Mouse (Mus musculus): ENCODE data around the gene Ern1. TPM values are rescaled to one million over a fixed set of nuclear protein-coding genes. Genes with fewer than 3 reads are reported as not detected.

The Ern1 gene
- polyA plus RNA-seq (2015; fragmentation: Nextera tagmentation; extraction: Ambion mirVana), result 3.3 and 4.8 TPM in 2 replicates

DNA sequence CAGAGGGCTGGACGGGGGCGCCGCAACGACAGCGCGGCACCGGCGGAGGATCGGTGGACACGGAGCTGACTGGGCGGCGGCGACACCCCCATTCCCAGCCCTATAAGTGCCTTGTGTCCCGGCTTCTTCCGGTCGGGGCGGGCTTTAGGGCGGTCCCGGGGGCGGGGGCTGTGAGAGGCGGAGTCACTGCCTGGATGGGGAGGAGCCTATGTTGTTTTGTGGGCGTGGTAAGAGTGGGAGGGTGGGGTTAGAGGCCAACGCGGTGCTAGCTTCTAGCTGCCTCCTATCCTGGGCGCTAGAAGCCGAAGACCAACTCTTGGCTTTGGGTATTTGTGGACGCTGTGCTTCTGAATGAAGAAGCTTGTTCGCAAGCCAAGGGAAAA, at the start of gene Ern1:
TSS of gene Ern1 (minus strand) at position 120 of the 383 bp plus-strand sequence.
- Histone ChIP-seq H3K4me3 (ENCODE audit: low read length) (peak within 1 kb of the TSS; percentile 98), H3K36me3 (ENCODE audit: control insufficient read depth, insufficient read depth, low read length) (no peaks in the 10 kb centered on the region), H3K27ac (ENCODE audit: low read depth, low read length) (peak within 1 kb of the TSS; percentile 78), H3K9ac (ENCODE audit: low read depth, low read length) (peak within 1 kb of the TSS; percentile 88), H3K27me3 (replicated peaks; ENCODE audit: control insufficient read depth, insufficient read depth, low read length) (no peaks in the 10 kb centered on the region), H3K4me1 (ENCODE audit: control insufficient read depth, insufficient read depth, low read depth, low read length) (peaks cover 8% of the 10 kb centered on the region), H3K4me2 (ENCODE audit: low read length) (peak within 1 kb of the TSS; percentile 91), H3K9me3 (ENCODE audit: control insufficient read depth, low read length) (no peaks in the 10 kb centered on the region)
- WGBS, result under 1% methylated on average over 26 of the region's 28 CpGs
- peak; percentile 99 for ATAC-seq

DNA sequence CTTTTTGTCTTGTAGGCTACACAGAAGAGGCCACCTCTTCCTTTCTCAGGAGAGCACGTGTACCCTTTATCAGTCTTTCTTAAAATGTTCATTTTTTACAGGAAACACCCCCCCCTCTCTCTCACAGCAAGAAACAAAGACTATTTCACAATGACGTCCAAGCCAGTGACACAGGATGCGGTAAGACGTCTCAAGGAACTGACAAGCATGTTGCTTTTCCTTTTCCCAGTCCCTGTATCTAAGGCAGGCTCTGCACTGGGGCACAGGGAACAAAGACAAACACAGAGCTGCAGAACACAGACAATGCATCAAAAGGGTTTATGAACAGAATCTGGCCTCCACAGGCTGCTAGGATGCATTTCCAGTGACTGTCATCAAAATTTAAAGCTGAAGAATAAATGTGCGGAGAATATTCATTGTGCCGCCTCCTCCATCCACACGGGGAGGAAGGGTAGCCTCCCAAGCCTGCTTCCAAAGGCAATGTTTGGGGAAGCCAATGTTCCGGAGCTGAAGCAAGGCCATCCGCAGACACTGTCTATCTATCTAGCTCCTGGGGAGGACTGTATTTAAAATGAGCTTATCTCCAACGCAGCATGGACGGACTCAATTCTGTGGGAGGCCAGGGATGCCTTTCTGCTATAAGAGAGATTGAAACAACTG, 48.7 kb upstream of the Ern1 start:
- no peaks in the 10 kb centered on the region for H3K4me1 ChIP-seq (ENCODE audit: control insufficient read depth, insufficient read depth, low read depth, low read length)
- peak overlapping the region; percentile 30; the same call in 1 of the 2 replicates for H3K27ac ChIP-seq (ENCODE audit: low read depth, low read length)
- H3K9ac ChIP-seq (ENCODE audit: low read depth, low read length), result no peak overlapping the region
- no peaks in the 10 kb centered on the region for H3K27me3 ChIP-seq (replicated peaks; ENCODE audit: control insufficient read depth, insufficient read depth, low read length)
- WGBS, result 54% methylated on average over 11 of the region's 11 CpGs
- H3K4me2 ChIP-seq (ENCODE audit: low read length), result no peak overlapping the region
- no peak for ATAC-seq
- H3K36me3 ChIP-seq (ENCODE audit: control insufficient read depth, insufficient read depth, low read length), result peaks cover 4% of the 10 kb centered on the region; the same call in 1 of the 2 replicates
- no peaks in the 10 kb centered on the region for H3K9me3 ChIP-seq (ENCODE audit: control insufficient read depth, low read length)
- H3K4me3 ChIP-seq (ENCODE audit: low read length), result no peak overlapping the region

DNA sequence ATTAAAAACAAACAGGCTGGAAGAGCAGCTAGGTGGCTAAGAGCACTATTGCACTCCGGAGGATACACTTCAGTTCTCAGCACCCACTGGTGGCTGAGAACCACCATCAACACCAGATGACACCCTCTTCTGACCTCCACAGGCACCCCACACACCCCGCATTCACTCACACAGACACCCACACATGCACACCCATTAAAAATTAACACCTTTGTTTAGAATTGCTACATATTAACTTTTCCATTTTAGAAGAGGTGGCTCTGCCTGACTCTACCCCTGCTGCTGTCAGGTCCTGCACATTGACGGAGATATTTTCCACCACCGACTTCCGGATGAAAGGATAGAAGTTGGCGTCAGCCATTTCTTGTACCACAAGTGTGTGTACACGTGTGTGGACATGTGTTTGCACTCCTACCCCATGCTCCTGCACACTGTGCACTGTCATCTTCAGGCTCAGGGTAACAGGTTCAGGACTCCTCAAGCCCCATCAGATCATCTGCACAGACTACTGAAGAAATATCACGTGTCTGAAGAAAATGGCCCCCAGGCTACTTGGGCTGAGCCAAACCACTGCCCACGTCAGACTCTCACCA, 48.1 kb upstream of the Ern1 start:
- Histone ChIP-seq H3K27me3 (replicated peaks; ENCODE audit: control insufficient read depth, insufficient read depth, low read length) (no peaks in the 10 kb centered on the region), H3K4me2 (ENCODE audit: low read length) (no peak overlapping the region), H3K4me3 (ENCODE audit: low read length) (no peak overlapping the region), H3K36me3 (ENCODE audit: control insufficient read depth, insufficient read depth, low read length) (peaks cover 6% of the 10 kb centered on the region; the same call in 1 of the 2 replicates), H3K9ac (ENCODE audit: low read depth, low read length) (no peak overlapping the region), H3K9me3 (ENCODE audit: control insufficient read depth, low read length) (no peaks in the 10 kb centered on the region), H3K4me1 (ENCODE audit: control insufficient read depth, insufficient read depth, low read depth, low read length) (no peaks in the 10 kb centered on the region), H3K27ac (ENCODE audit: low read depth, low read length) (0 out of 2 replicates have a peak overlapping the region, but pooled peaks have one; percentile 19)
- ATAC-seq, result no peak
- WGBS, result 85% methylated on average over 9 of the region's 9 CpGs

DNA sequence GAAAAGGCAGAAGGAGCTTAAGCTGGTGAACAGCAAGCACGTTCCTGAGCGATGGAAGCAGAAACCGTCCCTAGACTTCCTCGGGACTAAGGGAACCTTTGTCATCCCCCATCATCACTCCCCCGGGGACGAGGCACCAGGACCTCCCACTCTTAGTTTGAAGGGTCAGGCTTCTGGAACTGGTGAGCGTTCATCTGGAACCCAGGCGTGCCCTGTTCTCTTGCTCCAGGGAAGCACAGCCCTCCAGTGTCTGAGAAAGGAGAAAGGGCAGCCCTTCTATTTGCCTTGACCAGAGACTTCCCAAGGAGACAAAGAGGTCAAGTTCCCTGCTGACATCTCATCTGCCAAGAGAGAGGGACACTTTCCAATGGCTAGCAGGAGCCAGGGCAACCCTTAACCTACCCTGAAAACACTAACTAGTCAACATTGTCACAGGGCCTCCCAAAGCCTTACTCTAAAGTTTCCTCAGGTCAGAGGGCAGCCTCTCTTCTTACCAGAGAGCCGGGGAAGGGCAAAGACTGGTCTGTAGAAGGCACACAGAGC, 44.7 kb upstream of the Ern1 start:
- ATAC-seq, result no peak
- Histone ChIP-seq H3K9ac (ENCODE audit: low read depth, low read length) (no peak overlapping the region), H3K27me3 (replicated peaks; ENCODE audit: control insufficient read depth, insufficient read depth, low read length) (no peaks in the 10 kb centered on the region), H3K4me3 (ENCODE audit: low read length) (no peak overlapping the region), H3K9me3 (ENCODE audit: control insufficient read depth, low read length) (no peaks in the 10 kb centered on the region), H3K36me3 (ENCODE audit: control insufficient read depth, insufficient read depth, low read length) (peaks cover 8% of the 10 kb centered on the region; the same call in 1 of the 2 replicates), H3K4me1 (ENCODE audit: control insufficient read depth, insufficient read depth, low read depth, low read length) (peaks cover 3% of the 10 kb centered on the region; the same call in 1 of the 2 replicates), H3K4me2 (ENCODE audit: low read length) (no peak overlapping the region), H3K27ac (ENCODE audit: low read depth, low read length) (no peak overlapping the region)
- WGBS, result 61% methylated on average over 9 of the region's 9 CpGs

DNA sequence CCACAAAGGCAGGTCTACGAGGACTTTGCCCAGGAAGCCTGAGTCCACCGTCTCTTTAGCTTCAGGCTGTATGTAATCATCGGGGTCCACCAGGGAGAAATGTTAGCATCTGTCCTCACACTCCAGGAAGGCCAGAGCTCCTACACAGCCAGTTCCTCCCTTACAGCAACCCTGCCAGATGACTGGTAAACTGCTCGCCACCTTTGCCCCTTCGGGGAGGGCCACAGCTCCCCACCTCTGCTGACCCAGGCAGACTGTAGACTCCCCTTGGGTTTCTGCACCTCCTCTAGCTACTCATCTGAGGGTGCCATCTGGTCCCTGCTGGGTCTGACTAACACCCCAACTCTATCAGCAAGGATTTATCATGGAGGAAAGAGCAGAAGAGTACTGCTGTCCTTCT, 42.1 kb upstream of the Ern1 start:
- H3K27me3 ChIP-seq (replicated peaks; ENCODE audit: control insufficient read depth, insufficient read depth, low read length), result no peaks in the 10 kb centered on the region
- H3K27ac ChIP-seq (ENCODE audit: low read depth, low read length), result peak overlapping the region; percentile 12; the same call in 1 of the 2 replicates
- H3K4me1 ChIP-seq (ENCODE audit: control insufficient read depth, insufficient read depth, low read depth, low read length), result peaks cover 3% of the 10 kb centered on the region; the same call in 1 of the 2 replicates
- no peaks in the 10 kb centered on the region for H3K9me3 ChIP-seq (ENCODE audit: control insufficient read depth, low read length)
- no peak overlapping the region for H3K9ac ChIP-seq (ENCODE audit: low read depth, low read length)
- H3K36me3 ChIP-seq (ENCODE audit: control insufficient read depth, insufficient read depth, low read length), result peaks cover 8% of the 10 kb centered on the region; the same call in 1 of the 2 replicates
- H3K4me2 ChIP-seq (ENCODE audit: low read length), result no peak overlapping the region
- 76% methylated on average over 5 of the region's 5 CpGs for WGBS
- no peak overlapping the region for H3K4me3 ChIP-seq (ENCODE audit: low read length)
- ATAC-seq, result no peak

DNA sequence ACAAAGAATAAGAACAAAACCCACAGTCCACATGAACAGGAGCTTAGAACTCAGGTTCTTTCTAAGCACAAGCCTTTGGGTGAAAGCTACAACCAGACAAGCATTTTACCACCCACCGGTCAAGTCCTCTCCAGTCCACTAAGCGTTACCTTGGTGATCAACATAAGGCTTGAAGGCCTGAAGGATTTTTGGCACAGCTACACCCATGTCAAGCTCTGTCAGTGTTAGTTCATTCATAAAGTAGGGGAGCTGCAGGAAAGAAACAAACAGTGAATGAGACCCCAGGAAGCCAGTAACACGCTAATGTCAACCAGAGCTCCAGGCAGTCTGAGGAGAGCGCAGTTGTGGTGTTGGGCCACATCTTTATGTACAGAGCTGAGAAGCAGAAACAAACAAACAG, 41.5 kb upstream of the Ern1 start:
- H3K9ac ChIP-seq (ENCODE audit: low read depth, low read length), result no peak overlapping the region
- H3K9me3 ChIP-seq (ENCODE audit: control insufficient read depth, low read length), result no peaks in the 10 kb centered on the region
- H3K36me3 ChIP-seq (ENCODE audit: control insufficient read depth, insufficient read depth, low read length), result peaks cover 8% of the 10 kb centered on the region; the same call in 1 of the 2 replicates
- no peak overlapping the region for H3K4me2 ChIP-seq (ENCODE audit: low read length)
- H3K27me3 ChIP-seq (replicated peaks; ENCODE audit: control insufficient read depth, insufficient read depth, low read length), result no peaks in the 10 kb centered on the region
- no peak overlapping the region for H3K4me3 ChIP-seq (ENCODE audit: low read length)
- H3K27ac ChIP-seq (ENCODE audit: low read depth, low read length), result peak overlapping the region; percentile 12; the same call in 1 of the 2 replicates
- WGBS, result 41% methylated on average over 4 of the region's 4 CpGs
- peak; percentile 56; the same call in 1 of the 2 replicates for ATAC-seq
- peaks cover 3% of the 10 kb centered on the region; the same call in 1 of the 2 replicates for H3K4me1 ChIP-seq (ENCODE audit: control insufficient read depth, insufficient read depth, low read depth, low read length)

DNA sequence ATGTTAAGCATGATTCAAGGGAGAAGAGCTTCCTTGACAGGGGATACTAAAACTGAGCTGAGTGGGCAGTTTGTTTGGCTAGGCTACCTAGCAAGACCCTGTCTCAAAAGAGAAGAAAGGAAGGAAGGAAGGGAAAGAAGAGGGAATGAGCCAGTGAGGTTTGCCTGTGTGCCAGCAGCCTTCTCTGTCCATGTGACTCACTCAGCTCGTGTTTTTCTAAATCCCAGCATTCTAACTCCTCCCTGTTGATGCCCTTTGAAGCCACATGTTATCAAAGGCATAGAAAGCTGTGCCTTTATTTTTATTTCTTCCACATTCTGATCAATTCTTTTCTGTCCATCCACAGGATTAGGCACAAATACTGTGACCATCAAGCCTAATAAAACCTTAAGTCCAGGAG, 40.3 kb upstream of the Ern1 start:
- WGBS, result 22% methylated on average over 1 of the region's 1 CpGs
- Histone ChIP-seq H3K27me3 (replicated peaks; ENCODE audit: control insufficient read depth, insufficient read depth, low read length) (no peaks in the 10 kb centered on the region), H3K4me3 (ENCODE audit: low read length) (no peak overlapping the region), H3K36me3 (ENCODE audit: control insufficient read depth, insufficient read depth, low read length) (peaks cover 8% of the 10 kb centered on the region; the same call in 1 of the 2 replicates), H3K4me2 (ENCODE audit: low read length) (no peak overlapping the region), H3K4me1 (ENCODE audit: control insufficient read depth, insufficient read depth, low read depth, low read length) (peaks cover 3% of the 10 kb centered on the region; the same call in 1 of the 2 replicates), H3K9me3 (ENCODE audit: control insufficient read depth, low read length) (no peaks in the 10 kb centered on the region), H3K9ac (ENCODE audit: low read depth, low read length) (no peak overlapping the region), H3K27ac (ENCODE audit: low read depth, low read length) (no peak overlapping the region)
- ATAC-seq, result no peak

DNA sequence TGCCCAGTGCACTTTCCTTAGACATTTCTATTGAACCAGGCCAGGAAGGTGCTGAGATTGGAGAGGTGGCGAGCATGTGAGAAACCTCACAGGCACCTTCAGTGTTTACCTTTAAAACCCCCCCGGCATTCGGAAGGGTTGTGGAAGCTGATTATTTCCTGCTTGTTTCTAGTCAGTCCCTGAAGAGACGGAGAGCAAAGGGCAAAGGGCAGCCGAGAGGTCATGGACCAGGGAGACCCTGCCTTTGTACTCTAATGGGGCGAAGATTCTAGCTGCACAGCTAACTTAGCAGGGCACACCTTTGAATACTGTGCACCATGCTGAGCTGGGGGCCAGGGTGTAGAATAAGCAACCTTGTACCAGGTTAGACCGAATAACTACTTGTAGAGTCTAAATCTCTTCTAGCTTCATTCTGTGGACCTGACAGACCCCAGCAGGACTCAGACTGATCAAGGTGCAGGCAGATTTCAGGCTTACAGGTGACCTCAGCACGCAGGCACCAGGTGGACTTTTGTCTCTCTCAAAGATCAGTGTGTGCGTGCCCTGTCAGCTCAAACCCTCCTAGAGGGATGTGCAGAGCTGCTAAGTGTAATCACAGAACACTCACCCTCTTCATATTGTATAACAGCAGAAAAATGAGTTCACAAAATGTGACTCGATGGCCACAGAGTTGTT, 39.6 kb upstream of the Ern1 start:
- WGBS, result 54% methylated on average over 10 of the region's 10 CpGs
- Histone ChIP-seq H3K9me3 (ENCODE audit: control insufficient read depth, low read length) (no peaks in the 10 kb centered on the region), H3K4me1 (ENCODE audit: control insufficient read depth, insufficient read depth, low read depth, low read length) (peaks cover 3% of the 10 kb centered on the region; the same call in 1 of the 2 replicates), H3K27me3 (replicated peaks; ENCODE audit: control insufficient read depth, insufficient read depth, low read length) (no peaks in the 10 kb centered on the region), H3K27ac (ENCODE audit: low read depth, low read length) (no peak overlapping the region), H3K36me3 (ENCODE audit: control insufficient read depth, insufficient read depth, low read length) (peaks cover 8% of the 10 kb centered on the region; the same call in 1 of the 2 replicates), H3K9ac (ENCODE audit: low read depth, low read length) (no peak overlapping the region), H3K4me2 (ENCODE audit: low read length) (no peak overlapping the region), H3K4me3 (ENCODE audit: low read length) (no peak overlapping the region)
- ATAC-seq, result no peak

Data from hindbrain, embryonic 16.5 days (tissue).